Mouse (Mus musculus) telencephalon, adult 2 months (tissue): ENCODE measurements around the gene Epc2.
A peak's percentile ranks its signal among the peaks of the same experiment; 100 is the strongest.

ENCODE experiments used
- DNase-seq: peaks from one replicate; pipeline ENCODE4 v3.0.0-alpha.2; 2011; ENCODE audit warnings: low read depth, low spot score

Gene Epc2

GRCm38 (mm10) chr2:49450931-49451636 lies at the start of gene Epc2:
Epc2 (plus strand) TSS chr2:49451486.
- DNase-seq: peak; percentile 59

DNA sequence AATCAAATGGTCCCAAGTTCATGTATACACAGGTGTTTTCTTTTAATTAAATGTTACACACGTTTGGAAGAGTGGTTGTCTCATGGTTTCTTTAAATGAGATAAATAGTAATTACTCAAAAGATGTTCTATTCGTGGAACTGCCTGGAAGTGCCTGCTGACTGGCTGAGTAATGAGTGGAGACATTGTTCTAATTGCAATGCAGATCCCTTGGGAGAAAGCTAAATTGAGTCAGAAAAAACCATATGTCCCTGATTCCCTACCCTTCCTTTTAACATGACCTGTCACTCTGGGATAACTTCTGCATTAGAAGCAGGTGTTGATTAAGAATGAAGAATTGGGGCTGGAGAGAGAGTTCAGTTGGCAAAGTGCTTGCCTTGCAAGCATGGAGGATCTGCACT lies 45.3 kb upstream of the Epc2 start:
- no peak for DNase-seq

GRCm38 (mm10) chr2:49411685-49412084 lies 39.6 kb upstream of the Epc2 start:
- no peak for DNase-seq

GRCm38 (mm10) chr2:49412576-49412975 lies 38.7 kb upstream of the Epc2 start:
- DNase-seq: no peak

DNA sequence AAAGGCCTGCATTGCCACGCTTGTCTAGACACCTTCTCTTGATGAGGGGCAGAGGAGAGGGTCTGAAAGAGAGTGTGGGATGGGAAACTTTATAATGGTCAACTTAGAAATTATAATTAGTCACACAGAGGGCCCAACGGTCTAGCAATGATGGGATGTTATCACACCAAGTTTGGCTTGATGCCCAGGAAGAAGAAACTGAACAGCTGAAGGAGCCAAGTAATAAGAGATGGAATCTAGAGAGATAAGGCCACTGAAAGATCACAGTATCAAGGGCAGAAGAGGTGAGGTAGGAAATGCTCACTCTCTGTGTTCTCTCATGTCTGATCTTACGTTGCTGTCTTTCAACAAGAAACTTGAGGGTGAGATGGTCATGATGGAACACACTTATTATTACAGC lies 35.4 kb upstream of the Epc2 start:
- DNase-seq: no peak

DNA sequence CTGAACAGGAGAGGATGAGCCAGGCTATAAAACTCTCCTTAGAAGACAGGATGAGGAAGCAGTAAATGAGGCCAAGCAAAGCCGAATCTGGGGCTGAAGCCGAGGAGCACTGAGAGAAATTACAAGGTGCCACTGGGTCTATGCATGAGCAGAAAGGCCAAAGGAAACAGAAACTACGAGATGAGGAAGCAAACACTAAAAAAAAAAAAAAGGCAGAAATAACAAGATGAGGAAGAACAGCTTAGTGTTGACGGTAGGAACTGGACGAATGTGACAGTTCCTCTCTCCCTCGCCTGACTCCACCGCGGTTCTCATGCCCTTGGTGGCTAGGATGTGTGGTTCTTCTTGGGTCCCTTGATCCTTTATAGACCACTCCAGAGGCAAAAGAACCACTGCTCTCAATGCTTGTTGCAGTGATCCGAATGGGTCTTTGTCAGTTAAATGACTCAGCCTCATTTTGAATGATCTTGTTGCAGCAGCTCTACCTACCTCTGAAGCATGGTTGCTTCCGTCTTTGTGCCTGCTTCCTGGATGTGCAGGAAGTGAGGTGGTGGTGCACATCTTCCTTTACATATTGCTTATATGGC lies 34.2 kb upstream of the Epc2 start:
- DNase-seq: no peak

GRCm38 (mm10) chr2:49420396-49420795 lies 30.9 kb upstream of the Epc2 start:
- DNase-seq: no peak

GRCm38 (mm10) chr2:49423857-49424256 lies 27.4 kb upstream of the Epc2 start:
- DNase-seq: no peak

DNA sequence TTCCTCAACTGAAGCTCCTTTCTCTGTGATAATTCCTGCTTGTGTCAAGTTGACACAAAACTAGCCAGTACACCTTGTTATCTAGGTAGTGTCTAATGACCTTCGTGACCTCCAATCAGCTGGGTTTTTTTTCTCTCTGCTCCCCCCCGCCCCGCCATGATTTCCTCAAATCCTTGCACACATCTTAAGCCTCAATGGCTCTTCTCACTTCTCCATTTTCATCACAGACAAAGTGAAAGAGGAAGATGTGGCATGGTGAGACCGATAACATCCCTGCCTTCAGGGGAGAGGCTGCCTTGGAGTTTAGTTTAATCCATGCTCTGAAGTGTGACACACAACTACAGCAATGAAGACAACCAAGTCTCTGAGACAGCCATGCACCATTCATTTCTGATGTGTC lies 26.5 kb upstream of the Epc2 start:
- no peak for DNase-seq

GRCm38 (mm10) chr2:49426175-49426574 lies 25.1 kb upstream of the Epc2 start:
- DNase-seq: no peak

- no peak for DNase-seq
Measured at GRCm38 (mm10) chr2:49431015-49431414, 20.3 kb upstream of the Epc2 start.

DNA sequence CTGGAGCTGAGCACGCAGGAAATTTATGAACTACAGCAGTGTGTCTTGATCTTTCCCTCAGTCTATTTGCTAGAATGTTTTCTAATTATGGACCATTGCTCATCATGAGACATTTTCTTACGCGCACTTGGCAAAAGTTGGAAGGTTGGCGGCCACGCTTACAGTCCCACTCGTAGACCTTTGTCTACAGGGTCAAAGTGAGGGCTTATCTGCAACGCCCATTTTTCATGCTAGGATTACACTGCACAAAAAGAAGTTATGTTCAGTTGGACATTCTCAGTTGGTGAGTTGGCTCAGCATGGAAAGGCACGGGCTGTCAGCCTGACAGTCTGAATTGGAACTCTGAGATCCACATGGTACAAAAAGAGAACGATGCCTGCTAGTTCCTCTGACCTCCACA lies 18.1 kb upstream of the Epc2 start:
- DNase-seq: no peak

DNA sequence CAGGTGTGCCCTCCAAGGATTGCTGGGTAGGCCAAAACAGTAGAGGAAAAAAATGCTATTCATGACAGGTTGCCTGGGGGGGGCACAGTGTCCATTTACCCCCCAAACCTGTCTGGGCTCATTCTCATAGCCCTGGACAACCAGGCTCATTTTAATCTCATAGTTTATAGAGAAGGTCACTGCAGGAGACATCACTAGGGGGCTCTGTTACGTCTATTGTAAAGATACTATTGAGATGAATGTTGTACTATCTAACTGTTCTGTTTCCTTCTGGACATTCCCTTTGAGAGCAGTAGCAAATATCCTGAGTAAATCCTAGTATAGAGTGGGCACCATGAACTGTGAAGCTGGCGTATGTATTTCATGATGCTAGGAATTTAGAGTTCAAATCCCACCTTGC lies 5.0 kb upstream of the Epc2 start:
- DNase-seq: no peak

GRCm38 (mm10) chr2:49447586-49448475 lies 3.5 kb upstream of the Epc2 start:
- peak; percentile 26 for DNase-seq

DNA sequence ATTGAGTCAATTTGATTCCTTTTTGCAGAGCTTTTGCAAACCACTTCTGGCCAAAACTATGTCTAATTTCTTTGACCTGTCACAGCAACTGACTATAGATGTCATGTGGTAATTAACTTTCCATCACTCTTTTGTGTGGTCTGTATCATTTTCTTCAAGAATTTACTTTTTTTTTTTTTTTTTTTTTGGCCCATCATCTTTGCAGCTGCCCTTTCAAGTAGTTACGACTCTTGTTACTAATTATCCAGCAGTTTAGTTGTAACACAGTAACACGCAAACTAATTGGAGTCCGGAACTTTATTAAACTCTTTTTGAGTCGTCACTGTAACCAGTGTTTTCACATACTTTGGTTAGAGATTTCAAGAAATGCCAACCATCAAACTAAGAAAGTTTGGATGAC lies 819 bp upstream of the Epc2 start:
- no peak for DNase-seq

DNA sequence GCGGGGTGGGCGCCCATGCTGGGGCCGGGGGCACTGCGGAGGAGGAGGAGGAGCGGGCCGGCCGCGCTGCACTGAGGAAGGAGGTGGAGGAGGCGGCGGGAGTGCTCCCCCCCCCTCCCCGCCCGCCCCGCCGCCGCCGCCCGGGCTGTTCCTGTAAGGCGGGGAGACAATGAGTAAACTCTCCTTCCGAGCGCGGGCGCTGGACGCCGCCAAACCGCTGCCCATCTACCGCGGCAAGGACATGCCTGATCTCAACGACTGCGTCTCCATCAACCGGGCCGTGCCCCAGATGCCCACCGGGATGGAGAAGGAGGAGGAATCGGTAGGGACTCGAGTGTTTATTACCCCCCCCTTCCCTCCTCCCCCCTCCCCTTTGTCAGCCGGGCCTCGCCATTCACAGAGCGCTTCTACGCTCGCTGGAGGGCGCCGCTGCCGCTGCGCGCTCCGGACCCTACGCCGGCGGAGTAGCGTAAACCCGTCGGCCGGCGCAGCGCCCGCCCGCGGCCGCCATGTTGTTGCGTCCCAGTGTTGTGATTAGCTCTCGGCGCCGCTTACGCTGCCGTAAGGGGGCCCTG lies 438 bp downstream of the Epc2 start:
- DNase-seq: peak; percentile 90

- peak; percentile 91 for DNase-seq
Measured at GRCm38 (mm10) chr2:49452451-49453081, 1.3 kb downstream of the Epc2 start.

GRCm38 (mm10) chr2:49457797-49458196 lies 6.5 kb downstream of the Epc2 start:
- DNase-seq: no peak

- DNase-seq: peak; percentile 34
Measured at GRCm38 (mm10) chr2:49465672-49466222, 14.5 kb downstream of the Epc2 start.

GRCm38 (mm10) chr2:49467038-49467437 lies 15.8 kb downstream of the Epc2 start:
- no peak for DNase-seq

DNA sequence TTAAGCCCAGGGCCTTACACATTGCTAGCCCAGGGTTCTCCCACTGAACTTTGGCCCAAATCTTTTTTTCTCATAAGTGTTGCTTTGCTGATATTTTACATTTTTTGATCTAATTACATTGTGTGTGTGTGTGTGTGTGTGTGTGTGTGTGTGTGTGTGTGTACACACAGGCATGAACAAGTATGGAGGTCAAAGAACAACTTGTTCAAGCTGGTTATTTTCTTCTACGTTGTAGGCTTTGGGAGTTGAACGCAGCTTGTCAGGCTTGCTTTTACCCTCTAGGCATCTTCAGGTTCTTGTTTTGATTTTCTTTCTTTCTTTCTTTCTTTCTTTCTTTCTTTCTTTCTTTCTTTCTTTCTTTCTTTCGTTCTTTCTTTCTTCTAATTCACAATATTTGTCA lies 19.9 kb downstream of the Epc2 start:
- no peak for DNase-seq
